Mouse (Mus musculus) megakaryocyte-erythroid progenitor cell, adult 5-6 weeks (primary cell): ENCODE results near the gene Tlr5. TPM values are rescaled to one million over a fixed set of nuclear protein-coding genes. Genes with fewer than 3 reads are reported as not detected.

ENCODE experiments used
- ATAC-seq: replicated peaks from 2 replicates; pipeline ENCODE4 v1.8.0; 2016; ENCODE audit warnings: mild to moderate bottlenecking, inconsistent platforms; ENCODE audit not compliant: severe bottlenecking, poor library complexity, low FRiP score, low TSS enrichment
- total RNA-seq, 2 experiments: library from RNA; stranded (forward) in 1 of 2; stranded (reverse) in 1 of 2; fragments of 200-1000, 215-1000 nt in 1 of 2; fragments of >200 nt in 1 of 2; fragmentation: Nextera tagmentation in 1 of 2; gene quantifications; 2 replicates each; pipeline ENCODE4 v1.2.3; 2014 to 2017

Tlr5 gene
- total RNA-seq, 2 experiments from 2014 or later = not detected

- ATAC-seq = no peak
Observed at GRCm38 (mm10) chr1:182951298-182951697, 3.3 kb upstream of the Tlr5 start.

- no peak for ATAC-seq
Observed at GRCm38 (mm10) chr1:182953165-182953564, 1.4 kb upstream of the Tlr5 start.

- ATAC-seq = no peak
Observed at GRCm38 (mm10) chr1:182953667-182954066, 921 bp upstream of the Tlr5 start.

GRCm38 (mm10) chr1:182955047-182955620 lies 546 bp downstream of the Tlr5 start:
- ATAC-seq = no peak

GRCm38 (mm10) chr1:182956186-182956960 lies 1.8 kb downstream of the Tlr5 start:
- ATAC-seq = no peak

- ATAC-seq = no peak
Observed at GRCm38 (mm10) chr1:182957001-182957757, 2.6 kb downstream of the Tlr5 start.

- no peak for ATAC-seq
Observed at GRCm38 (mm10) chr1:182957826-182958544, 3.4 kb downstream of the Tlr5 start.

GRCm38 (mm10) chr1:182958824-182959223 lies 4.2 kb downstream of the Tlr5 start:
- ATAC-seq = no peak

GRCm38 (mm10) chr1:182959251-182959691 lies 4.7 kb downstream of the Tlr5 start:
- ATAC-seq = peak; percentile 20; the same call in 1 of the 2 replicates

- ATAC-seq = peak; percentile 91
Observed at GRCm38 (mm10) chr1:182959811-182960455, 5.3 kb downstream of the Tlr5 start.

GRCm38 (mm10) chr1:182961076-182961475 lies 6.5 kb downstream of the Tlr5 start:
- ATAC-seq = no peak

GRCm38 (mm10) chr1:182963329-182963728 lies 8.7 kb downstream of the Tlr5 start:
- no peak for ATAC-seq

- ATAC-seq = no peak
Observed at GRCm38 (mm10) chr1:182964855-182965466, 10.4 kb downstream of the Tlr5 start.

- no peak for ATAC-seq
Observed at GRCm38 (mm10) chr1:182968732-182969131, 14.1 kb downstream of the Tlr5 start.

GRCm38 (mm10) chr1:182972240-182972639 lies 17.7 kb downstream of the Tlr5 start:
- no peak for ATAC-seq

GRCm38 (mm10) chr1:182974826-182975225 lies 20.2 kb downstream of the Tlr5 start:
- ATAC-seq = no peak

GRCm38 (mm10) chr1:182980702-182981101 lies 26.1 kb downstream of the Tlr5 start:
- ATAC-seq = no peak

GRCm38 (mm10) chr1:182982995-182983394 lies 28.4 kb downstream of the Tlr5 start:
- ATAC-seq = peak; percentile 100
